Mouse (Mus musculus) small intestine, adult 2 months (tissue): ENCODE data around the gene Cry1.

Experiments used
- CTCF ChIP-seq: fragments of 200-500 bp; IDR thresholded peaks from 2 replicates; pipeline ENCODE4 v1.5.1; 2012; ENCODE audit warnings: low read depth, mild to moderate bottlenecking, control low read depth, inconsistent platforms, low read length, moderate library complexity, mixed read lengths; ENCODE audit not compliant: insufficient replicate concordance, insufficient read length; ENCODE audit errors: extremely low read depth
- POLR2A ChIP-seq: fragments of 200-500 bp; IDR thresholded peaks from 2 replicates; pipeline ENCODE4 v1.6.1; 2012; ENCODE audit warnings: low read depth, mild to moderate bottlenecking, control low read depth, inconsistent platforms, low read length, moderate library complexity

DNA sequence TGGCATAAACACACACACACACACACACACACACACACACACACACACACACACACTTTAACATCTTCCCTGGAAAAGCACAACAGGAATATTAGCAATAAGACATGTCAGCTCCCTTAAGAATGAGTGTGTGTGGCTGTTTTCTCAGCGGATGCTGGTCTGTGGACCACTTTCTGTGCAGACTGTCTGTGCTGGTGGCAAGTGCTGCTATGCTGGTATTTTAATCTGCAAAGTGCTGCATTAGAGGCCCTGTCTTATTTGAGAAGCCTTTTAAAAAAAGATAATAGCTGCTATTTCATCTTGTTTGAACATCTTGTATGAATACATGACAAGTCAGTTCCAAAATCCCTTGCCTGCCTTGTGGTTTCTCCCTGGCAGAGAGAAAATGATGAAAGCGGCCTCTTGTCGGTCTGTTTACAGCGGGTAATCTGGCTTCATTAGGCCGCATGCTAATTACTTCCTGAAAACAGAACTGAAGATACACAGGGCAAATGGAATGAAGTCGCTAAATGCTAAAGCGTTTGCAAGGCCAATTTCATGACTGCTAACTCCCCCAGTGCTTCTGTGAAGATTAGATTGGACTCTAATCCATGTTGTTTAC lies 19.5 kb upstream of the Cry1 start:
- no peak for TF ChIP-seq CTCF
- no peak for TF ChIP-seq POLR2A
